Mouse (Mus musculus) heart, embryonic 13.5 days (tissue): ENCODE measurements around the gene Rapgef2. TPM values are rescaled to one million over a fixed set of nuclear protein-coding genes. Genes with fewer than 3 reads are reported as not detected.
"Not testable (repeated sequence)": the region's sequence is repeated elsewhere in the genome, so short reads cannot be mapped to it uniquely, and the experiment has no call there.

Experiments
- ATAC-seq: fragments of 200-750 bp; cut with Nextera tagmentation; 2 replicates; pipeline ENCODE4 v1.8.0; 2017; ENCODE audit warnings: moderate TSS enrichment; ENCODE audit not compliant: insufficient number of reproducible peaks, low FRiP score, low TSS enrichment; ENCODE audit errors: extremely low read depth
- H3K27ac ChIP-seq: fragments of 300-500 bp; sonication (generic); replicated peaks from 2 replicates; pipeline ENCODE4 v1.5.1; 2015; ENCODE audit warnings: moderate library complexity, mild to moderate bottlenecking, inconsistent platforms
- H3K27me3 ChIP-seq: fragments of 300-500 bp; sonication (generic); replicated peaks from 2 replicates; pipeline ENCODE4 v1.6.1; 2015; ENCODE audit warnings: mild to moderate bottlenecking, inconsistent platforms
- H3K36me3 ChIP-seq: fragments of 300-500 bp; sonication (generic); 2 replicates; pipeline ENCODE4 v1.6.1; 2015; ENCODE audit warnings: mild to moderate bottlenecking, inconsistent platforms
- H3K4me1 ChIP-seq: fragments of 300-500 bp; sonication (generic); 2 replicates; pipeline ENCODE4 v1.6.1; 2015; ENCODE audit warnings: inconsistent platforms
- H3K4me2 ChIP-seq: fragments of 300-500 bp; sonication (generic); 2 replicates; pipeline ENCODE4 v1.6.1; 2015; ENCODE audit warnings: inconsistent platforms, mild to moderate bottlenecking, moderate library complexity
- H3K4me3 ChIP-seq: fragments of 300-500 bp; sonication (generic); 2 replicates; pipeline ENCODE4 v1.5.1; 2015; ENCODE audit warnings: moderate library complexity, mild to moderate bottlenecking, inconsistent platforms
- H3K9ac ChIP-seq: fragments of 300-500 bp; sonication (generic); 2 replicates; pipeline ENCODE4 v1.6.1; 2015; ENCODE audit warnings: inconsistent platforms, mild to moderate bottlenecking, moderate library complexity
- H3K9me3 ChIP-seq: fragments of 300-500 bp; sonication (generic); 2 replicates; pipeline ENCODE4 v1.6.1; 2016; ENCODE audit warnings: inconsistent platforms
- WGBS: fragments of 180-500 bp; shearing (Covaris S2); methylation state at CpG from one replicate; pipeline ENCODE4 v1.1.7; 2015; ENCODE audit warnings: mixed read lengths; 5-methylcytosine and 5-hydroxymethylcytosine counted together
- polyA plus RNA-seq: library from polyadenylated mRNA; unstranded; fragments of >200 nt; fragmentation: Nextera tagmentation; extraction: Ambion mirVana; gene quantifications from 2 replicates; pipeline ENCODE4 v1.2.1, GENCODE M21; 2015

Gene Rapgef2
- polyA plus RNA-seq, 1 experiment from 2014 or later: 4.1 TPM

GRCm38 (mm10) chr3:79179499-79180053 lies 106.7 kb downstream of the Rapgef2 start:
- H3K36me3 ChIP-seq: no peaks in the 10 kb centered on the region
- H3K27ac ChIP-seq: peak overlapping the region; percentile 96
- ATAC-seq: no peak
- H3K9me3 ChIP-seq: no peaks in the 10 kb centered on the region
- H3K27me3 ChIP-seq: no peaks in the 10 kb centered on the region
- peak overlapping the region; percentile 77 for H3K9ac ChIP-seq
- H3K4me1 ChIP-seq: peaks cover 61% of the 10 kb centered on the region
- H3K4me3 ChIP-seq: peak overlapping the region; percentile 46
- 73% methylated on average over 2 of the region's 2 CpGs for WGBS
- H3K4me2 ChIP-seq: peak overlapping the region; percentile 72

GRCm38 (mm10) chr3:79178708-79179107 lies 107.6 kb downstream of the Rapgef2 start:
- Histone ChIP-seq H3K4me2 (peak overlapping the region; percentile 72), H3K4me1 (peaks cover 61% of the 10 kb centered on the region), H3K36me3 (0 out of 2 replicates have a peak, but pooled peaks cover 3% of the 10 kb centered on the region), H3K27ac (peak overlapping the region; percentile 96), H3K9ac (peak overlapping the region; percentile 77; the same call in 1 of the 2 replicates), H3K9me3 (no peaks in the 10 kb centered on the region), H3K4me3 (peak overlapping the region; percentile 46), H3K27me3 (no peaks in the 10 kb centered on the region)
- no peak for ATAC-seq
- 40% methylated on average over 3 of the region's 3 CpGs for WGBS

GRCm38 (mm10) chr3:79178070-79178469 lies 108.2 kb downstream of the Rapgef2 start:
- Histone ChIP-seq H3K27me3 (no peaks in the 10 kb centered on the region), H3K36me3 (peaks cover 5% of the 10 kb centered on the region), H3K4me2 (peak overlapping the region; percentile 72), H3K9ac (no peak overlapping the region; the same call in 1 of the 2 replicates), H3K9me3 (no peaks in the 10 kb centered on the region), H3K4me3 (no peak overlapping the region), H3K27ac (peak overlapping the region; percentile 96), H3K4me1 (peaks cover 57% of the 10 kb centered on the region)
- no peak for ATAC-seq
- 80% methylated on average over 6 of the region's 6 CpGs for WGBS

- Histone ChIP-seq H3K27ac (0 out of 2 replicates have a peak overlapping the region, but pooled peaks have one; percentile 96), H3K9me3 (no peaks in the 10 kb centered on the region), H3K27me3 (no peaks in the 10 kb centered on the region)
Measured at GRCm38 (mm10) chr3:79177136-79177870, 109.0 kb downstream of the Rapgef2 start.

GRCm38 (mm10) chr3:79174168-79174567 lies 112.1 kb downstream of the Rapgef2 start:
- H3K4me2 ChIP-seq: no peak overlapping the region
- H3K9me3 ChIP-seq: no peaks in the 10 kb centered on the region
- no peak for ATAC-seq
- no peaks in the 10 kb centered on the region for H3K27me3 ChIP-seq
- H3K9ac ChIP-seq: no peak overlapping the region
- H3K4me3 ChIP-seq: no peak overlapping the region
- no peak overlapping the region for H3K27ac ChIP-seq
- WGBS: 83% methylated on average over 6 of the region's 6 CpGs
- H3K4me1 ChIP-seq: peaks cover 27% of the 10 kb centered on the region
- peaks cover 35% of the 10 kb centered on the region for H3K36me3 ChIP-seq

More at GRCm38 (mm10) chr3:79177136-79177870, 109.0 kb downstream of the Rapgef2 start:
- Histone ChIP-seq H3K4me2 (peak overlapping the region; percentile 72), H3K4me3 (no peak overlapping the region), H3K9ac (no peak overlapping the region), H3K36me3 (peaks cover 13% of the 10 kb centered on the region), H3K4me1 (peaks cover 57% of the 10 kb centered on the region)
- 83% methylated on average over 8 of the region's 8 CpGs for WGBS
- no peak for ATAC-seq

- Histone ChIP-seq H3K27me3 (no peaks in the 10 kb centered on the region), H3K9me3 (no peaks in the 10 kb centered on the region), H3K36me3 (peaks cover 35% of the 10 kb centered on the region), H3K9ac (no peak overlapping the region), H3K27ac (no peak overlapping the region), H3K4me3 (no peak overlapping the region), H3K4me1 (peaks cover 25% of the 10 kb centered on the region), H3K4me2 (no peak overlapping the region)
- no peak for ATAC-seq
- WGBS: 84% methylated on average over 5 of the region's 5 CpGs
Measured at GRCm38 (mm10) chr3:79173291-79173690, 113.0 kb downstream of the Rapgef2 start.

GRCm38 (mm10) chr3:79171146-79171545 lies 115.2 kb downstream of the Rapgef2 start:
- not testable (repeated sequence) for H3K4me3 ChIP-seq, H3K9me3 ChIP-seq, H3K27ac ChIP-seq, ATAC-seq, H3K9ac ChIP-seq, H3K27me3 ChIP-seq, H3K4me2 ChIP-seq
- peaks cover 10% of the 10 kb centered on the region for H3K4me1 ChIP-seq
- WGBS: 92% methylated on average over 8 of the region's 8 CpGs
- H3K36me3 ChIP-seq: peaks cover 35% of the 10 kb centered on the region

GRCm38 (mm10) chr3:79168168-79168827 lies 118.0 kb downstream of the Rapgef2 start:
- H3K36me3 ChIP-seq: peaks cover 32% of the 10 kb centered on the region
- no peaks in the 10 kb centered on the region for H3K27me3 ChIP-seq
- H3K27ac ChIP-seq: no peak overlapping the region
- H3K4me2 ChIP-seq: no peak overlapping the region
- peaks cover 18% of the 10 kb centered on the region for H3K4me1 ChIP-seq
- H3K9ac ChIP-seq: no peak overlapping the region
- no peak for ATAC-seq
- no peak overlapping the region for H3K4me3 ChIP-seq
- WGBS: 15% methylated on average over 2 of the region's 2 CpGs
- no peaks in the 10 kb centered on the region for H3K9me3 ChIP-seq

GRCm38 (mm10) chr3:79167586-79167985 lies 118.7 kb downstream of the Rapgef2 start:
- 84% methylated on average over 2 of the region's 2 CpGs for WGBS
- no peak overlapping the region for H3K4me2 ChIP-seq
- H3K4me1 ChIP-seq: peaks cover 25% of the 10 kb centered on the region
- no peak overlapping the region for H3K27ac ChIP-seq
- H3K27me3 ChIP-seq: no peaks in the 10 kb centered on the region
- H3K9ac ChIP-seq: no peak overlapping the region
- peaks cover 25% of the 10 kb centered on the region for H3K36me3 ChIP-seq
- H3K4me3 ChIP-seq: no peak overlapping the region
- no peak for ATAC-seq
- no peaks in the 10 kb centered on the region for H3K9me3 ChIP-seq

GRCm38 (mm10) chr3:79161834-79162401 lies 124.4 kb downstream of the Rapgef2 start:
- ATAC-seq: no peak
- 10% methylated on average over 6 of the region's 6 CpGs for WGBS
- Histone ChIP-seq H3K4me1 (peaks cover 46% of the 10 kb centered on the region), H3K9ac (peak overlapping the region; percentile 69), H3K27ac (peak overlapping the region; percentile 95), H3K36me3 (no peaks in the 10 kb centered on the region), H3K4me3 (peak overlapping the region; percentile 33), H3K27me3 (no peaks in the 10 kb centered on the region), H3K4me2 (peak overlapping the region; percentile 65), H3K9me3 (no peaks in the 10 kb centered on the region)

- Histone ChIP-seq H3K4me3 (peak overlapping the region; percentile 33), H3K9ac (peak overlapping the region; percentile 69), H3K27ac (peak overlapping the region; percentile 95), H3K27me3 (no peaks in the 10 kb centered on the region), H3K9me3 (no peaks in the 10 kb centered on the region), H3K4me2 (peak overlapping the region; percentile 65), H3K36me3 (no peaks in the 10 kb centered on the region), H3K4me1 (peaks cover 46% of the 10 kb centered on the region)
- 16% methylated on average over 6 of the region's 6 CpGs for WGBS
- ATAC-seq: no peak
Measured at GRCm38 (mm10) chr3:79161093-79161723, 125.1 kb downstream of the Rapgef2 start.
